Mouse (Mus musculus): ENCODE data around the gene Lsm10. TPM values are rescaled to one million over a fixed set of nuclear protein-coding genes. Genes with fewer than 3 reads are reported as not detected.

Gene Lsm10
- polyA plus RNA-seq, 1 experiment, result 13.3 TPM

- no peaks in the 10 kb centered on the region for H3K27me3 ChIP-seq (ENCODE audit: control insufficient read depth, insufficient read depth, low read length)
- H3K4me1 ChIP-seq (ENCODE audit: control insufficient read depth, insufficient read depth, insufficient read length, low read length), result no peaks in the 10 kb centered on the region
- no peak overlapping the region for H3K27ac ChIP-seq (ENCODE audit: insufficient read depth, low read depth, low read length)
- TF ChIP-seq POLR2A (IDR thresholded peaks at IDR 0.05; ENCODE audit: low read depth, low read length), result no peak
- no peak for TF ChIP-seq CTCF (IDR thresholded peaks at IDR 0.05; ENCODE audit: extremely low read depth, insufficient read length, insufficient replicate concordance, low read depth, low read length)
- peaks cover 26% of the 10 kb centered on the region for H3K36me3 ChIP-seq (ENCODE audit: control insufficient read depth, insufficient read depth, low read length)
- WGBS, result 89% methylated on average over 5 of the region's 5 CpGs
- H3K4me3 ChIP-seq (ENCODE audit: low read depth, low read length), result no peak overlapping the region
Observed at GRCm38 (mm10) chr4:126120052-126120451, 23.6 kb downstream of the Lsm10 start.

GRCm38 (mm10) chr4:126120506-126120905 is 24.1 kb downstream of the Lsm10 start:
- WGBS, result 90% methylated on average over 2 of the region's 2 CpGs
- H3K4me1 ChIP-seq (ENCODE audit: control insufficient read depth, insufficient read depth, insufficient read length, low read length), result no peaks in the 10 kb centered on the region
- peaks cover 28% of the 10 kb centered on the region for H3K36me3 ChIP-seq (ENCODE audit: control insufficient read depth, insufficient read depth, low read length)
- H3K4me3 ChIP-seq (ENCODE audit: low read depth, low read length), result no peak overlapping the region
- no peak overlapping the region for H3K27ac ChIP-seq (ENCODE audit: insufficient read depth, low read depth, low read length)
- TF ChIP-seq POLR2A (IDR thresholded peaks at IDR 0.05; ENCODE audit: low read depth, low read length), result no peak
- TF ChIP-seq CTCF (IDR thresholded peaks at IDR 0.05; ENCODE audit: extremely low read depth, insufficient read length, insufficient replicate concordance, low read depth, low read length), result no peak
- no peaks in the 10 kb centered on the region for H3K27me3 ChIP-seq (ENCODE audit: control insufficient read depth, insufficient read depth, low read length)

- WGBS, result 83% methylated on average over 10 of the region's 10 CpGs
- TF ChIP-seq CTCF (IDR thresholded peaks at IDR 0.05; ENCODE audit: extremely low read depth, insufficient read length, insufficient replicate concordance, low read depth, low read length), result no peak
- TF ChIP-seq POLR2A (IDR thresholded peaks at IDR 0.05; ENCODE audit: low read depth, low read length), result no peak
- no peak overlapping the region for H3K4me3 ChIP-seq (ENCODE audit: low read depth, low read length)
- H3K4me1 ChIP-seq (ENCODE audit: control insufficient read depth, insufficient read depth, insufficient read length, low read length), result no peaks in the 10 kb centered on the region
- no peak overlapping the region for H3K27ac ChIP-seq (ENCODE audit: insufficient read depth, low read depth, low read length)
- no peaks in the 10 kb centered on the region for H3K27me3 ChIP-seq (ENCODE audit: control insufficient read depth, insufficient read depth, low read length)
- peaks cover 42% of the 10 kb centered on the region for H3K36me3 ChIP-seq (ENCODE audit: control insufficient read depth, insufficient read depth, low read length)
Observed at GRCm38 (mm10) chr4:126123309-126124040, 27.1 kb downstream of the Lsm10 start.

- Histone ChIP-seq H3K36me3 (ENCODE audit: control insufficient read depth, insufficient read depth, low read length) (peaks cover 65% of the 10 kb centered on the region), H3K4me1 (ENCODE audit: control insufficient read depth, insufficient read depth, insufficient read length, low read length) (peaks cover 10% of the 10 kb centered on the region; the same call in 1 of the 2 replicates), H3K27ac (ENCODE audit: insufficient read depth, low read depth, low read length) (peak overlapping the region; percentile 52), H3K27me3 (ENCODE audit: control insufficient read depth, insufficient read depth, low read length) (no peaks in the 10 kb centered on the region), H3K4me3 (ENCODE audit: low read depth, low read length) (no peak overlapping the region)
- WGBS, result 75% methylated on average over 11 of the region's 11 CpGs
- TF ChIP-seq CTCF (IDR thresholded peaks at IDR 0.05; ENCODE audit: extremely low read depth, insufficient read length, insufficient replicate concordance, low read depth, low read length) (no peak), POLR2A (IDR thresholded peaks at IDR 0.05; ENCODE audit: low read depth, low read length) (no peak)
Observed at GRCm38 (mm10) chr4:126130502-126130901, 34.1 kb downstream of the Lsm10 start.

- peak overlapping the region; percentile 92 for H3K27ac ChIP-seq (ENCODE audit: insufficient read depth, low read depth, low read length)
- H3K27me3 ChIP-seq (ENCODE audit: control insufficient read depth, insufficient read depth, low read length), result no peaks in the 10 kb centered on the region
- peaks cover 65% of the 10 kb centered on the region for H3K36me3 ChIP-seq (ENCODE audit: control insufficient read depth, insufficient read depth, low read length)
- TF ChIP-seq CTCF (IDR thresholded peaks at IDR 0.05; ENCODE audit: extremely low read depth, insufficient read length, insufficient replicate concordance, low read depth, low read length) (no peak), POLR2A (IDR thresholded peaks at IDR 0.05; ENCODE audit: low read depth, low read length) (no peak)
- 69% methylated on average over 10 of the region's 10 CpGs for WGBS
- H3K4me3 ChIP-seq (ENCODE audit: low read depth, low read length), result no peak overlapping the region
- H3K4me1 ChIP-seq (ENCODE audit: control insufficient read depth, insufficient read depth, insufficient read length, low read length), result peaks cover 10% of the 10 kb centered on the region; the same call in 1 of the 2 replicates
Observed at GRCm38 (mm10) chr4:126131290-126132121, 35.1 kb downstream of the Lsm10 start.

GRCm38 (mm10) chr4:126132636-126133264 is 36.3 kb downstream of the Lsm10 start:
- TF ChIP-seq CTCF (IDR thresholded peaks at IDR 0.05; ENCODE audit: extremely low read depth, insufficient read length, insufficient replicate concordance, low read depth, low read length) (no peak), POLR2A (IDR thresholded peaks at IDR 0.05; ENCODE audit: low read depth, low read length) (no peak)
- Histone ChIP-seq H3K4me1 (ENCODE audit: control insufficient read depth, insufficient read depth, insufficient read length, low read length) (peaks cover 10% of the 10 kb centered on the region; the same call in 1 of the 2 replicates), H3K36me3 (ENCODE audit: control insufficient read depth, insufficient read depth, low read length) (peaks cover 68% of the 10 kb centered on the region), H3K27me3 (ENCODE audit: control insufficient read depth, insufficient read depth, low read length) (no peaks in the 10 kb centered on the region), H3K4me3 (ENCODE audit: low read depth, low read length) (no peak overlapping the region), H3K27ac (ENCODE audit: insufficient read depth, low read depth, low read length) (peak overlapping the region; percentile 92)
- WGBS, result 79% methylated on average over 6 of the region's 6 CpGs
